Comparison of ENCODE assay signal across 17 mouse cellular contexts in genomic region chr9:103637451-103637850, GRCm38 (mm10).
"Had no signal": no experiment of that assay in that cellular context is flagged by ENCODE, and none has a peak within 500 bp of the region (broad histone marks: within the 10 kb centered on the region; RNA-seq: fewer than 3 reads in every experiment).

No protein-coding gene starts in this region.

- H3K9ac ChIP-seq: lung, embryonic 15.5 days; midbrain, embryonic 13.5 days; midbrain, embryonic 15.5 days; neural tube, embryonic 12.5 days; stomach, embryonic 15.5 days had no signal

- H3K4me3 ChIP-seq: lung, embryonic 15.5 days; megakaryocyte, embryonic 14.5 days; midbrain, embryonic 13.5 days; midbrain, embryonic 15.5 days; neural tube, embryonic 12.5 days; stomach, embryonic 15.5 days had no signal

- H3K9me3 ChIP-seq: lung, embryonic 15.5 days; megakaryocyte, embryonic 14.5 days; midbrain, embryonic 13.5 days; midbrain, embryonic 15.5 days; neural tube, embryonic 12.5 days; stomach, embryonic 15.5 days had no signal

- H3K36me3 ChIP-seq: lung, embryonic 15.5 days; midbrain, embryonic 13.5 days; midbrain, embryonic 15.5 days; neural tube, embryonic 12.5 days; stomach, embryonic 15.5 days had no signal

- ATAC-seq: lung, postnatal 0 days; midbrain, embryonic 13.5 days; midbrain, embryonic 15.5 days had no signal

- H3K4me1 ChIP-seq: lung, embryonic 15.5 days; megakaryocyte, embryonic 14.5 days; stomach, embryonic 15.5 days had no signal

- H3K4me2 ChIP-seq: lung, embryonic 15.5 days; midbrain, embryonic 11.5 days; midbrain, embryonic 13.5 days; midbrain, embryonic 15.5 days; neural tube, embryonic 12.5 days; stomach, embryonic 15.5 days had no signal

- H3K27ac ChIP-seq: lung, embryonic 15.5 days; macrophage; midbrain, embryonic 13.5 days; midbrain, embryonic 15.5 days; neural tube, embryonic 12.5 days; stomach, embryonic 15.5 days; stomach, postnatal 0 days had no signal

- H3K27me3 ChIP-seq: lung, embryonic 15.5 days; megakaryocyte, embryonic 14.5 days; midbrain, embryonic 13.5 days; midbrain, embryonic 15.5 days; neural tube, embryonic 12.5 days; stomach, embryonic 15.5 days had no signal

- DNase-seq: lung, adult 2 months; lung, postnatal 14 days; lung, postnatal 36 days; right cerebral cortex, postnatal 14 days; thymus, adult 2 months; thymus, postnatal 25 days; thymus, postnatal 4 days had no signal
